Mouse (Mus musculus) liver, adult (tissue): Measurements from ENCODE around the gene Dcst1.

ENCODE experiments used
- GATA4 ChIP-seq: IDR thresholded peaks from 2 replicates; pipeline ENCODE4 v1.6.1; 2014; ENCODE audit warnings: mild to moderate bottlenecking, low read length; ENCODE audit not compliant: insufficient replicate concordance

Dcst1 gene

GRCm38 (mm10) chr3:89380711-89381110 is 15.7 kb upstream of the Dcst1 start:
- no peak for TF ChIP-seq GATA4

- TF ChIP-seq GATA4, result no peak
Observed at GRCm38 (mm10) chr3:89380291-89380690, 15.2 kb upstream of the Dcst1 start.

- no peak for TF ChIP-seq GATA4
Observed at GRCm38 (mm10) chr3:89379388-89380131, 14.5 kb upstream of the Dcst1 start.

- no peak for TF ChIP-seq GATA4
Observed at GRCm38 (mm10) chr3:89378394-89379067, 13.5 kb upstream of the Dcst1 start.

- TF ChIP-seq GATA4, result no peak
Observed at GRCm38 (mm10) chr3:89377831-89378230, 12.8 kb upstream of the Dcst1 start.

GRCm38 (mm10) chr3:89373581-89374231 is 8.7 kb upstream of the Dcst1 start:
- no peak for TF ChIP-seq GATA4

GRCm38 (mm10) chr3:89367338-89367737 is 2.3 kb upstream of the Dcst1 start:
- no peak for TF ChIP-seq GATA4

- TF ChIP-seq GATA4, result no peak
Observed at GRCm38 (mm10) chr3:89365486-89366414, 697 bp upstream of the Dcst1 start.

GRCm38 (mm10) chr3:89364631-89365030 is 422 bp downstream of the Dcst1 start:
- no peak for TF ChIP-seq GATA4

GRCm38 (mm10) chr3:89361675-89362074 is 3.4 kb downstream of the Dcst1 start, which contains the start of gene Dcst2:
Gene Dcst2, plus strand, starts transcription at chr3:89361975.
- no peak for TF ChIP-seq GATA4

- no peak for TF ChIP-seq GATA4
Observed at GRCm38 (mm10) chr3:89360237-89360636, 4.8 kb downstream of the Dcst1 start.

GRCm38 (mm10) chr3:89359630-89360029 is 5.4 kb downstream of the Dcst1 start:
- no peak for TF ChIP-seq GATA4

GRCm38 (mm10) chr3:89356029-89356428 is 9.0 kb downstream of the Dcst1 start:
- TF ChIP-seq GATA4, result no peak

GRCm38 (mm10) chr3:89355512-89355902 is 9.5 kb downstream of the Dcst1 start:
- no peak for TF ChIP-seq GATA4
